Mouse (Mus musculus) kidney, postnatal 0 days (tissue): ENCODE measurements at regions not wholly inside any gene's neighbourhood (a gene's known extent, or its start where the extent isn't known, plus 50 kb on each side); places are given as distances from the start of the nearest gene placed in this dataset.

Experiments used
- ATAC-seq: fragments of 200-750 bp; cut with Nextera tagmentation; replicated peaks from 2 replicates; pipeline ENCODE4 v1.8.0; 2017; ENCODE audit warnings: low read depth, moderate number of reproducible peaks, moderate TSS enrichment, moderate library complexity; ENCODE audit not compliant: low FRiP score
- DNase-seq: peaks from one replicate; pipeline ENCODE4 v3.0.0-alpha.2; 2016; ENCODE audit warnings: low spot score
- H3K27ac ChIP-seq: fragments of 300-500 bp; sonication (generic); 2 replicates; pipeline ENCODE4 v1.5.1; 2014; ENCODE audit warnings: mild to moderate bottlenecking
- H3K27me3 ChIP-seq: fragments of 300-500 bp; sonication (generic); 2 replicates; pipeline ENCODE4 v1.6.1; 2014; ENCODE audit warnings: low read length, mixed read lengths; ENCODE audit not compliant: insufficient read depth
- H3K36me3 ChIP-seq: fragments of 300-500 bp; sonication (generic); 2 replicates; pipeline ENCODE4 v1.6.1; 2014; ENCODE audit warnings: low read length, mixed read lengths; ENCODE audit not compliant: insufficient read depth
- H3K4me1 ChIP-seq: fragments of 300-500 bp; sonication (generic); replicated peaks from 2 replicates; pipeline ENCODE4 v1.6.1; 2014; ENCODE audit warnings: antibody characterized with exemption, low read length, mixed read lengths; ENCODE audit not compliant: insufficient read depth
- H3K4me2 ChIP-seq: fragments of 300-500 bp; sonication (generic); 2 replicates; pipeline ENCODE4 v1.6.1; 2014; ENCODE audit warnings: mild to moderate bottlenecking, low read length, moderate library complexity, mixed read lengths
- H3K4me3 ChIP-seq: fragments of 300-500 bp; sonication (generic); replicated peaks from 2 replicates; pipeline ENCODE4 v1.5.1; 2014; ENCODE audit warnings: low read depth, low read length
- H3K9ac ChIP-seq: fragments of 300-500 bp; sonication (generic); 2 replicates; pipeline ENCODE4 v1.6.1; 2014; ENCODE audit warnings: low read depth, low read length
- H3K9me3 ChIP-seq: fragments of 300-500 bp; sonication (generic); replicated peaks from 2 replicates; pipeline ENCODE4 v1.6.1; 2016; ENCODE audit warnings: low read length, inconsistent platforms, mixed read lengths
- CTCF ChIP-seq: IDR thresholded peaks from 2 replicates; pipeline ENCODE4 v1.5.1; 2016; ENCODE audit warnings: antibody characterized with exemption, low read depth, mild to moderate bottlenecking, moderate library complexity
- WGBS: fragments of 180-500 bp; shearing (Covaris S2); extraction: QIAGEN DNeasy Blood & Tissue Kit; methylation state at CpG from one replicate; pipeline ENCODE4 v1.1.7; 2014; 5-methylcytosine and 5-hydroxymethylcytosine counted together

- H3K27ac ChIP-seq = no peak overlapping the region
- no peak overlapping the region for H3K9ac ChIP-seq
- no peak overlapping the region for H3K4me2 ChIP-seq
- no peak for TF ChIP-seq CTCF
- no peak overlapping the region for H3K4me3 ChIP-seq
- H3K36me3 ChIP-seq = no peaks in the 10 kb centered on the region
- DNase-seq (no peak), ATAC-seq (no peak; the same call in 1 of the 2 replicates)
- H3K4me1 ChIP-seq = no peaks in the 10 kb centered on the region
- WGBS = 51% methylated on average over 2 of the region's 2 CpGs
- H3K9me3 ChIP-seq = no peaks in the 10 kb centered on the region
- H3K27me3 ChIP-seq = no peaks in the 10 kb centered on the region
Measured at GRCm38 (mm10) chr8:102223097-102223496, 562.3 kb downstream of the Cdh11 start.

- Histone ChIP-seq H3K9me3 (no peaks in the 10 kb centered on the region), H3K9ac (no peak overlapping the region), H3K4me2 (no peak overlapping the region), H3K4me3 (no peak overlapping the region), H3K4me1 (no peaks in the 10 kb centered on the region), H3K27me3 (no peaks in the 10 kb centered on the region), H3K27ac (no peak overlapping the region), H3K36me3 (no peaks in the 10 kb centered on the region)
- ATAC-seq (no peak), DNase-seq (peak; percentile 63)
- 63% methylated on average over 1 of the region's 1 CpGs for whole genome bisulfite sequencing
- TF ChIP-seq CTCF = no peak
Measured at GRCm38 (mm10) chr8:102205633-102206032, 579.8 kb downstream of the Cdh11 start.

DNA sequence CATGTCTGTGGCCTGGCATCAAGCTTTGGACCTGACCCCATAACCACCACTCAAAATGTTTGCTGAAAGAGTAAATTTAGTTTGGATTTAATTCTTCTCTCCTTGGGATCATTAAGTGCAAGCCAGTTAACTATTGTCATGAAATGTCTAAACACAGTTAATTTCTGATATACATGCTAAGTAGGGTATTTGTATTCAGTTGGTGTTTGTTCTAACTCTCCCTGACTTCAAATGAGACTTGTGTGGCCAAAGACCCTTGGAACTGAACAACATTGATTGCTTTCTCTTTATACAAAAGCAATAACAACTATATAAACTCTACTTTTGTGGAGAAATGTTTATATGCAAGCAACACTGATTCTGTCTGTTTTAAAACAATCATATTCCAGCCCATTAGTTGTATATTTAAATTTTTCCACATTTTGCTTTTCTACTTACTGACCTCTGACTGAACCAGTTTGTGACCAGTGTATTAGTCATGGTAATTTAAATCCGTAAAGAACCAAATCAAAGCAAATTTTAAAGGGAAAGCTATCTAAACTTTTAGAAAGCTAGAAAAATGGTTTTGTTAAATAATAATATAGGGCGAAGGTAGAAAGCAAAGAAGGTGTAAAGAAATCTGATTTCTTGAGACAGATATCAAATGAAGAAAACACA, 625.8 kb downstream of the Cdh11 start:
- no peak for DNase-seq
- Histone ChIP-seq H3K9me3 (no peaks in the 10 kb centered on the region), H3K4me2 (no peak overlapping the region), H3K27ac (no peak overlapping the region), H3K4me3 (no peak overlapping the region), H3K9ac (no peak overlapping the region), H3K4me1 (no peaks in the 10 kb centered on the region), H3K36me3 (no peaks in the 10 kb centered on the region), H3K27me3 (no peaks in the 10 kb centered on the region)
- WGBS = 75% methylated on average over 2 of the region's 2 CpGs
- ATAC-seq = no peak
- TF ChIP-seq CTCF = no peak

DNA sequence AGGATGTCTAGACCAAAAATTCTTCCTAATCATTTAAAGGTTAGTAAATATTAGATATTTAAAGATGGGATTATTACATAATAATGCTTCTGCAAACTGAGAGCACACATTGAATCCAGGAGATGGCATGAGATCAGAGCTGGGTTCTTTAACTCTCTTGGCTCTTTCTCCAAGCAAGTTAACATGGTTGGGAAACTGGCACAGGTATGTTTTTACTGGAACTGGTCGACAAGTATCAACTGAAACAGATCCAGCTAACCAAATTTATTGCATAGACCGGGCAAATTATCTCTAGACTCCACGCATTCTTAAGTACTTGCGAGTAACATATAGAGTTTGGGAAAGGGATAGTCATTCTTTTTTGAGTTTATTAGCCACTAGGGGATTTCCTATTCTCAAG, 666.8 kb downstream of the Cdh11 start:
- no peak for ATAC-seq
- no peak overlapping the region for H3K9ac ChIP-seq
- H3K36me3 ChIP-seq = no peaks in the 10 kb centered on the region
- H3K27me3 ChIP-seq = no peaks in the 10 kb centered on the region
- no peak for DNase-seq
- no peak for TF ChIP-seq CTCF
- H3K4me3 ChIP-seq = no peak overlapping the region
- H3K4me1 ChIP-seq = no peaks in the 10 kb centered on the region
- H3K9me3 ChIP-seq = no peaks in the 10 kb centered on the region
- H3K27ac ChIP-seq = no peak overlapping the region
- no peak overlapping the region for H3K4me2 ChIP-seq
- WGBS = 83% methylated on average over 4 of the region's 4 CpGs

DNA sequence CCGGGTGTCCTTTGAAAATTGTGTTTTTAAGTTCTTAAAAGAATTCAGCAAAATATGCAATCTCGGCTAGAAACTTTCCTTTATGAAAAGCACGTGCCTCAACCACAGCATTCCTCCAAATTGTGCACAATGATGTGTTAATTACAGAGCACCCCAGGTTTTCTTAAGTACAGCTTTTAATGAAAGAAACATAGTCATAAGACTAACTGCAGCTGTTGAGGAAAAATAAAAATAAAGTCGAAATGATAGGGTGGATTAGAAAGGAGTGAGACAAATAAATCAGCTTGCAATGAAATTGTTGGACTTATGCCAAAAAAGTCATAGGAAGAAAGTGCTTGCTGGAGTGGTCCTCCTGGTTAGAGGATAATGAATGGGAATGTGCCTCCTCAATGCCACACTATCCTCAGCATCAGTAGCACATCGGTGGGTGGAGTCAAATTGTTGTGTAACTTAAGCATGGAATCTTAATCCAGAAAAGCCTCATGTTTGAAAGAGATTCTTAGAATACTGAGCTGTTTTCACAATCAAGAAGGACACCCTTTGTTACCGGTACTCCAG, 668.5 kb downstream of the Cdh11 start:
- ATAC-seq (no peak), DNase-seq (peak; percentile 59)
- H3K9ac ChIP-seq = no peak overlapping the region
- no peak overlapping the region for H3K4me3 ChIP-seq
- no peaks in the 10 kb centered on the region for H3K4me1 ChIP-seq
- no peaks in the 10 kb centered on the region for H3K27me3 ChIP-seq
- no peak for TF ChIP-seq CTCF
- H3K4me2 ChIP-seq = no peak overlapping the region
- no peaks in the 10 kb centered on the region for H3K36me3 ChIP-seq
- H3K27ac ChIP-seq = no peak overlapping the region
- 58% methylated on average over 6 of the region's 6 CpGs for WGBS
- H3K9me3 ChIP-seq = no peaks in the 10 kb centered on the region

DNA sequence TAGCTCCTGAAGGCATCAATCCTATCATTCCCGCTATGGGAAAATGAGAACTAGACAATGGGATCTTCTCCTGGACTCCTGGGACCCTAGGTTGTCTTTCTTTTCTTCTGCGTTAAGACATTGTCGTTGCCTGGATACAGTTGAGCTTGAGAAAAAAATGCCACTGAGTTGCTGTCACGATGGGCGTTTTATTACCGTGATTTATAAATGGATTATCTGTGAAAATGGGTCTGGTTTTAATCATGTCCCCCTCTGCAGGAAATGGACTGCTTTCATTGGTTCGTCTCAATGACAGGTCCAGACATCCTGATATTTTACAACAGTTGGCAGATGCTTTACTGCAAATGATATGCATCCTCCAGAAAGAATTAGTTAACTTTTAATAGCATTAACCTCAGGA, 681.7 kb downstream of the Cdh11 start:
- no peak overlapping the region for H3K9ac ChIP-seq
- peak; percentile 1 for DNase-seq
- H3K27me3 ChIP-seq = no peaks in the 10 kb centered on the region
- H3K4me3 ChIP-seq = no peak overlapping the region
- ATAC-seq = no peak
- TF ChIP-seq CTCF = no peak
- H3K9me3 ChIP-seq = no peaks in the 10 kb centered on the region
- no peak overlapping the region for H3K4me2 ChIP-seq
- 45% methylated on average over 7 of the region's 7 CpGs for WGBS
- H3K27ac ChIP-seq = no peak overlapping the region
- no peaks in the 10 kb centered on the region for H3K4me1 ChIP-seq
- H3K36me3 ChIP-seq = no peaks in the 10 kb centered on the region

- no peak overlapping the region for H3K4me3 ChIP-seq
- DNase-seq = no peak
- H3K36me3 ChIP-seq = no peaks in the 10 kb centered on the region
- no peak for ATAC-seq
- no peak for TF ChIP-seq CTCF
- no peaks in the 10 kb centered on the region for H3K9me3 ChIP-seq
- H3K4me1 ChIP-seq = no peaks in the 10 kb centered on the region
- no peak overlapping the region for H3K27ac ChIP-seq
- 85% methylated on average over 7 of the region's 7 CpGs for WGBS
- H3K27me3 ChIP-seq = no peaks in the 10 kb centered on the region
- no peak overlapping the region for H3K9ac ChIP-seq
- H3K4me2 ChIP-seq = no peak overlapping the region
Measured at GRCm38 (mm10) chr8:102096726-102097125, 688.7 kb downstream of the Cdh11 start.
